Mouse (Mus musculus) olfactory bulb, adult 2 months (tissue): ENCODE results near the gene Fam117a.

Experiments
- CTCF ChIP-seq: fragments of 200-500 bp; IDR thresholded peaks from 2 replicates; pipeline ENCODE4 v1.5.1; 2012; ENCODE audit warnings: low read depth, mild to moderate bottlenecking, low read length, moderate library complexity; ENCODE audit not compliant: insufficient read depth
- POLR2A ChIP-seq: fragments of 200-500 bp; IDR thresholded peaks from 2 replicates; pipeline ENCODE4 v1.6.1; 2012; ENCODE audit warnings: mild to moderate bottlenecking, low read depth, low read length, moderate library complexity; ENCODE audit not compliant: insufficient read depth

GRCm38 (mm10) chr11:95431344-95431743 lies 94.5 kb downstream of the Fam117a start:
- TF ChIP-seq CTCF (no peak), POLR2A (no peak)
